Mouse (Mus musculus): ENCODE results near the gene Esr2.
"Not testable (repeated sequence)": the region's sequence is repeated elsewhere in the genome, so short reads cannot be mapped to it uniquely, and the experiment has no call there.

Esr2 gene

GRCm38 (mm10) chr12:76152389-76152788 is 24.7 kb downstream of the Esr2 start:
- peak in 1 of 2 experiments; percentile 16 for DNase-seq

DNA sequence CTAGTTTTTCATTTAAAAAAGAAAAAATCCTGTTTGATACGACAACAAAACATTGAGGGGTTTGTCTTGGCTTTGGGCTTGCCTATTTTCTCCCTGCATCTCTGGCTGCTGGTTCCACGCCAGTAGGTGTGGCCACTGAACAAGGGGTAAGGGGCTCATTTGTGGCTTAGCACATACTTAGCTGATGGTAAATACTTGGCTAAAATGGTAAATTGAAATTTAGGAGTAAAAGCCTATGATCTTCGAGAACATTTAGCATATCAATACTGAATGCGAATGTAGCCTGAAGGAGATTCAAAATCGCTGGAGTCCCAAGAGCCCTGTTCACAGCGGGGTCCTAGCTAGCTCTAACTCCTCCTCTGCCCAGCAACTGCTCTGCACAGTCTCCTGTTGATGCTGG is 40.4 kb downstream of the Esr2 start:
- no peak for DNase-seq

DNA sequence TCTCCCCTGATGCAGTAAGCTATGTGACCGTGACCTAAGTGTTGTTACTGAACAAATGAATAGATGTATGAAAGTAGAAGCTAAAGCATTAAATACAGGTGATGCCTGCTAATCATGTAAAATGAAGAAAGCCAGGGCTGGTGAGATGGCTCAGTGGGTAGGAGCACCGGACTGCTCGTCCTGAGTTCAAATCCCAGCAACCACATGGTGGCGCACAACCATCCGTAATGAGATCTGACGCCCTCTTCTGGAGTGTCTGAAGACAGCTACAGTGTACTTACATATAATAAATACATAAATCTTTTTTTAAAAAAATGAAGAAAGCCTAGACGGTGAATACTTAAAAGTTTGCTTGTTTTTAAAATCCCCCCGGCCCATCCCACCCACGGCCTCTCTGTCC is 44.0 kb downstream of the Esr2 start:
- not testable (repeated sequence) for DNase-seq

DNA sequence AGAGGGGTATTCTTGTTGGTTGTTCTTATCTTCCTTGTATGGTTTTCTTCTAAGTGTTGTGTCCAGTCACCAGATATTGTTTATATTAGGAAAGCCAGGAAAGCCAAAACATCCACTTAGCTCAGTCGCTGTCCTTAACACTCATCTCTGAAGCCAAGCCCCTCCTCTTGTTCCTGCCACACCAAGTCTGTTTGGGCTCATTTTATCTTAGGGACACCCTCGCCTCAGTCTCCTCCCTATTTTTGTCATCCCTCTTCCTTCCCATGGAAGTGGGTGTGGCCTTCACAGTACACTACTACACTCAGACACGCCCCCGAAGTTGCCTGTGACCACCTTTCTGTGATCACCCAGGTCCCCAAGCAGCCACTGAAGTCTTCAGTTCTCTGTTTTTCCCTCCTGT is 44.5 kb downstream of the Esr2 start:
- DNase-seq = no peak

- DNase-seq = no peak
These were observed 46.2 kb downstream of the Esr2 start for GRCm38 (mm10) chr12:76130891-76131290.

GRCm38 (mm10) chr12:76130281-76130680 is 46.8 kb downstream of the Esr2 start:
- DNase-seq = peak; percentile 61 to 70

DNA sequence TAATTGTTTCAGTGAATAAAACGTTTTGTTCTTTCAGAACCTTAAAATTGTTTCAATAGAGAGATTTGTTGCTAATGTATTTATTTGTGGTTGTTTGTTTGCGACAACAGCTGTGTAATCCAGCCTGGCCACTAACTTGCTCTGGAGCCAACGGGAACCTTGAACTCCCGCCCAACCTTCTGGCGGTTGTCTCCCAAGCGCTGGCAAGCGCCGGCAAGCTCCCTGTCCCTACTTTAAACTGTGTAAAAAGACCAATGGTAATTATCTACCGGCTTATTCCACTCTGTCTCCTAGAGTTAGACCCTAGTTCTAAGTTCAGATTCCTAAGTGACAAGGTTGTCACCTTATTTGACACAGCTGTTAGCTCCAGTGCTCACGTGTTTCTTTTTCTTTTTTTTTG is 48.2 kb downstream of the Esr2 start:
- DNase-seq = peak; percentile 26 to 38

DNA sequence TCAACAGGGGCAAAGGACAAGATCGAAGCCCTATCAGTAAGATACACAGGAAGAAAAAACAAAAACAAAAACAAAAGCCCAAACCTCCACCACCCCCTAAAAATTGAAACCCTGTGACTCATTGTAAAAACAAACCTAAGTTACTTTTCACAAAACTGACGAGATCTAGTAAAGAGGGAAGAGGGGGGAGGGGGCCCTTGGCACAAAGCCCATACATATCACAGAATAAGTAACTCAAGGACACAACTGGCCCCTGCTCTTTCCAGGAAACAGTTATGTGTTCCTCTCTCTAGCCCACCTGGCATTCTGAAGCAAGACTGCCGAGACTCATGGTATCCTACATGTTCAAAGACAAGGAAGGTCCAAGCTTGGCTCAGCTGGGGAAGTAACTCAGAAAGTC is 48.8 kb downstream of the Esr2 start:
- DNase-seq = peak; percentile 17 to 34

DNA sequence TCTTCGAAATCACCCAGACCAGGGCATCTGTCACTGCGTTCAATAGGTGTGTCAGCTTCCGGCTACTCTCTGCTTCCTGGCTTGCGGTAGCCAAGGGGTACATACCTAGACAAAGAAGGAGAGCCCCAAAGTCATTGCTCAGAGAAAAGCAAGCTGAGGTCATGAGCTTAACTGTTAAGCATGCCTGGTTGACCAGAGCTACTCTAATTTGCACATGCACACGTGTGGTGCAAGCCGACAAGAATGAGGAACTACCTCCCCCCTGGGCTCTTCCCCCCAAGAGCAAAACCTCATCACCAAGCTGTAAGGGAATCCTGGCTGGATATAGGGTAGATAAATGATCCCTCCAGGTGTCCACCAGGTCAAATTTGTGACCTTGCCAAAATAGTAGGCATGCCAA is 53.8 kb downstream of the Esr2 start:
- no peak for DNase-seq

GRCm38 (mm10) chr12:76117632-76118153 is 59.4 kb downstream of the Esr2 start:
- DNase-seq = peak; percentile 41 to 56

DNA sequence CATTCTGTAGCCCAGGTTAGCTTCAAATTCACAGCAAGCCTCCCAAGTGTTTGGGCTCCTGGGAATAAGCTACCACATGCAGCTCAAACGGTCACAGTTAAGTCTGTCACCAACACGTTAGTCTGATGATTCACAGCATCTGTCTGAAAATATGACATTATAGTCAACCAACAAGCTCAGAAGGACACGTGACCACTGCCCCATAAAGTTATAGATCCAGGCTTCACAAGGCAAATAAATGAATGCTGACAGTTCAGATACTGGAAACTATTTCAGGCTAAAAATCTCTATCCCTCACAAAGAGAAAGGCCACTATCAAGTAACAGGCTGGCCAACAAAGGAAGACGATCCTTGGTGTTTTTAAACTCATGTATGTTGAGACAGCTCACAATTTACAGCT is 60.5 kb downstream of the Esr2 start:
- DNase-seq = no peak

DNA sequence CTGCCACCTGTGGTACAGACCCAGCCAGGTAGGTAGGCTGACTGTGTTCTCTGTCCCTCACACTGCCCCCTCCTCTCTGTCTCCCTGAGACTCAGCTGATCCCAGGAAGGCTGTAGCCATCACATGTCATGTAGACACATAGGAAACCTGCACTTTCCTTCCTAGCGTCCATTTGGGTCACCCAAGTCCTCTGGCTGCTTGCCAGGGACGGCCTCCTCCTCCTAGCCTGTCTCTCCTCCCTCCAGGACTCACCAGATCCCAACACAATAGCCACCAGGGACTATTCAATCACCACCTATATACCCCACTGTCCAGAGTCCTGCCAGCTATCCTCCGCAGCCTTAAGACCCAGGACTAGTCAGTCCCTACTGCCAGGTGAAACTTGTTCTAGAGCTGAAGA is 66.0 kb downstream of the Esr2 start:
- DNase-seq = no peak

DNA sequence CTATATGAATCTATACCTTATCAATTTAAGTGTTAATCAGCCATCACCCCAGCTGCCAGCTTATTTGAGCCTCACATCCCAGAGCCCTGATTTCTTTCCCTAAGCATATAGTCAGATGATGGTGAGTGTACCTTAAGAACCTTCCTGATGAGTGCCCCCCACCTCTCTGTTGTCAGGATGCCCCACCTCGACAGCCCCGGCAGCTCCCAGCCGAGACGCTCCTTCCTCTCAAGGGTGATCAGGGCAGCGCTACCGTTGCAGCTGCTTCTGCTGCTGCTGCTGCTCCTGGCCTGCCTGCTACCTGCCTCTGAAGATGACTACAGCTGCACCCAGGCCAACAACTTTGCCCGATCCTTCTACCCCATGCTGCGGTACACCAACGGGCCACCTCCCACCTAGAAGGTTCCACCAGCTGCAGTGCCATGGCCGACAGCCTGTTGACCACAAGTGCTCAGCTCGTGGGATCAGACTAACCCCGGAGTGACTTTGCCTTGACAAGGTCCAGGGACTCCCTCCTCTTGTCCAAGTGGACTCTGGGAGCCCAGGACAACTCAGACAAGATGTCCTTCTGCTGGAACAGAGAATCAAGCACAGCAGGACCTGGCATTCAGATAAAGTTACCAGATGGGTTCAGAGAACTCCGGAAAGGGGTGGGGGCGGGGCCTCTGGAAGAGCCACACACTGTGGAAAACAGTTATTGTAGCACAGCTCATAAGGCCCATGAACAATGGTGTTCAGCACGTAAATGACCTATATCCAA is 67.2 kb downstream of the Esr2 start:
- no peak for DNase-seq

- no peak for DNase-seq
These were observed 72.3 kb downstream of the Esr2 start for GRCm38 (mm10) chr12:76104596-76105351.

DNA sequence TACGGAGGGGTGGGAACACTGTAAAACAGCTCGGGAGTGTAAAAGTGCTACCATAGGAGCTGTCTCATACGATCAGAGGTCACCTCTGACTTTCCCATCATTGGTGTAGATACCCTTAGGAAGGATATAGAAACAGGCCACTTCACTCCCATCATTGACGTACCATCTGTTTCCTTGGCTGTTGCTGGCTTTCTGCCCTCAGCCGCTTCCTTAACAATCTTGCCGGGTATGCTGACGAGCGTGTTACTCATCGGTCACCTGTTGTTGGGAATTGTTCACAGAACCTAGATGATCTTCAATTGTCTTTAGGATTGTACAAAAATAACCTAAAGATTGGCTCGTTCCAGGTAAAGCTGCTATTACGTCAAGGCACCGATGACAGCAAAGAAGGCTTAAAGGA is 74.4 kb downstream of the Esr2 start:
- no peak for DNase-seq

- peak; percentile 42 to 54 for DNase-seq
These were observed 81.7 kb downstream of the Esr2 start for GRCm38 (mm10) chr12:76095117-76096035.

DNA sequence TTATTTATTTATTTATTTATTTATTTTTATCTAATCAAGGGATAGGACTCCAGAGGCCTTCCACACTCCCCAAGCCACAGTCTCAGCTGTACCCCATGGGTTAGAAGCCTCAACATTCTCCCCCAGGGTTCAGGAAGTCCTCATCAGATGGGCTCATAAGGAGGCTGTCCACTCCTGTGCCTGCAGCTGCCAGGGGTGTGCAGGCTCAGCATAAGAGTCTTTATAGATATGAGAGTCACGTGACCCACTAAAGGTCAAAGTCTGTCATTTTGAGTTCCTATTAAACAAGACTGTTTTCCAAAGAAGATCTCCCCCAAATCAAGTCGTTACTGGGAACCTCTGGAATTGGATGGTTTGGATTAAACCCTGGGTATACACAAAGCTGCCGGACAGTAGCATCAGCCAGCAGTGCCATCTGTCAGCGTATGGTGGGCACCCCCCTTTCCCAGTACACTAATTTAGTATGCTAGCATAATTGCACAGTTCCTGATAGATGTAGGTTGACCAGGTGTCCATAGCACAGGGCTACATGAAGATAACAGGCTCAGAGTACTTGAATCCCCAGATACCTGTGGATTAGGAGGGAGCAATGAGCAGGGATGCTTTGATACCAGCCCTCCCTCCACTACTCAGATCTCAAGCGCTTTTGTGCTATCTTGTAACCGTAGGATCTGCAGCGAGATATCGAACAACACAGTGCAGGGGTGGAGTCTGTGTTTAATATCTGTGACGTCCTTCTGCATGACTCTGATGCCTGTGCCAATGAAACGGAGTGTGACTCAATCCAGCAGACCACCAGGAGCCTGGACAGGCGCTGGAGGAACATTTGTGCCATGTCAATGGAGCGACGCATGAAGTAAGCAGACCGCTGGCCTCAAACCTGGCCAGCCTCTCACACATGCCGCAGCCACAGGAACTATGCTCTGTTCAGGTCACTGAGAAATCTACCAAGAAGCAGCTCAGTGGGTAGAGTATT is 83.2 kb downstream of the Esr2 start:
- no peak for DNase-seq

DNA sequence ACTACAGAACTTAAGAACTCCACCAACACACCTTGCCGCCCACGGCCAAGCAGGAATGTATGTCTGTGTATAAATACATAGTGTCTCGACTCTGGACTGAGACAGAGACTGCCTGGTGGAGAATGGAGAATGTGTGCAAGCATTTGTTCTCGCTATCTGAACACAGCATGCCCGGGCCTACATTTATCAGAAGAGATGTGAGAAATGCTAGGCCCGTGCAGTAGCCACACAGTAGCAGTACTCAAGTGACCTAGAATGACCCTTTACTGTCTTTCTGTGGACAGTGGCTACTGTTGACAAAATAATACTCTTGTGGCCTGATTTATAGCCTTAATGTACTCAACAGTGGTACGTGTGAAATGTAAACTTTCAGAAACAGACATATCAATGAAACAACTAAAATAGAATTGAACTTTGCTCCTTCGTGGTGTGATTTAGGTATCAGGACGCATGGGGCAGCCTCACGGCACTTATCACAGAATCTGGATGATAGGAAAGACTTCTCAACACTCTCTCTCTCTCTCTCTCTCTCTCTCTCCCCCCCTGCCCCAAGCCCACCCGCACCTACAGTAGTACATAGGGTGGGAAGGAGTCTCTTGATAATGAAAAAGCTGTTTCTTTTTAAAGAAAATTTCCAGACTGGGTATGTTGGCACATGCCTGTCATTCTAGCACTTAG is 84.1 kb downstream of the Esr2 start:
- no peak for DNase-seq

- DNase-seq = no peak
These were observed 90.0 kb downstream of the Esr2 start for GRCm38 (mm10) chr12:76087025-76087424.

- DNase-seq = peak in 1 of 2 experiments; percentile 28
These were observed 90.8 kb downstream of the Esr2 start for GRCm38 (mm10) chr12:76085956-76086905.
